Mouse (Mus musculus) cortical plate, adult 2 months (tissue): ENCODE measurements around the gene Wipf1.

Experiments
- CTCF ChIP-seq: fragments of 200-500 bp; IDR thresholded peaks from 2 replicates; pipeline ENCODE4 v1.5.1; 2011; ENCODE audit warnings: mild to moderate bottlenecking, control low read depth, low read length; ENCODE audit not compliant: insufficient read depth; ENCODE audit errors: extremely low read depth
- POLR2A ChIP-seq: fragments of 200-500 bp; IDR thresholded peaks from 2 replicates; pipeline ENCODE4 v1.6.1; 2011; ENCODE audit warnings: mild to moderate bottlenecking, low read length, control low read depth; ENCODE audit not compliant: insufficient read depth; ENCODE audit errors: extremely low read depth

DNA sequence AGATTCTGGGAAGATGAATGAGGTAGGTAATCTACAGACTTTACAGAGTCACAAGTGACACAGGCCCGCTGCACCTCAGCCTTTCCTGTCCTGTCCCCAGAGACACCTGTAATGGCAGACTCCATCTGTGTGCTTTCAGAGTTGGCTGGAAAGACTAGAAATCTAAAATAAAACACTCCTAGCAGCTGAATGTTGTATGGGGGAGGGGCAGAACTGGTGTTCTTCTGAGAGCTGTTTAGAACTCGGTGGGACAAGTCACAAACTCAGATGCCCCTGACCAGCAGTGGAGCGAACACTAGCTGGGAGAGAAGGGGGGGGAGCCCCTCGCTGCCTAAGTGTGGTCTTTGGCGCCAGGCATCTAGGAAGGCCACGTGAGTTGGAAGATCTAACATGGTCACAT, 42.4 kb upstream of the Wipf1 start:
- TF ChIP-seq POLR2A = no peak
- no peak for TF ChIP-seq CTCF
